Mouse (Mus musculus) heart, postnatal 0 days (tissue): Measurements from ENCODE around the gene Arhgef28. TPM values are rescaled to one million over a fixed set of nuclear protein-coding genes. Genes with fewer than 3 reads are reported as not detected.

Experiments
- ATAC-seq: fragments of 200-750 bp; cut with Nextera tagmentation; 2 replicates; pipeline ENCODE4 v1.8.0; 2017; ENCODE audit warnings: low read depth, moderate number of reproducible peaks, moderate library complexity; ENCODE audit not compliant: insufficient read depth
- DNase-seq: peaks from one replicate; pipeline ENCODE4 v3.0.0-alpha.2; 2016; ENCODE audit warnings: low spot score
- H3K27ac ChIP-seq: fragments of 300-500 bp; sonication (generic); 2 replicates; pipeline ENCODE4 v1.5.1; 2014; ENCODE audit warnings: low read depth, mild to moderate bottlenecking
- H3K27me3 ChIP-seq: fragments of 300-500 bp; sonication (generic); 2 replicates; pipeline ENCODE4 v1.6.1; 2014; ENCODE audit warnings: low read length, mixed read lengths; ENCODE audit not compliant: control insufficient read depth, insufficient read depth
- H3K36me3 ChIP-seq: fragments of 300-500 bp; sonication (generic); replicated peaks from 2 replicates; pipeline ENCODE4 v1.6.1; 2014; ENCODE audit warnings: low read length, mixed read lengths; ENCODE audit not compliant: control insufficient read depth, insufficient read depth
- H3K4me1 ChIP-seq: fragments of 300-500 bp; sonication (generic); 2 replicates; pipeline ENCODE4 v1.6.1; 2014; ENCODE audit warnings: antibody characterized with exemption; ENCODE audit not compliant: control insufficient read depth, insufficient read depth
- H3K4me2 ChIP-seq: fragments of 300-500 bp; sonication (generic); 2 replicates; pipeline ENCODE4 v1.6.1; 2014; ENCODE audit warnings: low read depth, mild to moderate bottlenecking, low read length, moderate library complexity
- H3K4me3 ChIP-seq: fragments of 300-500 bp; sonication (generic); 2 replicates; pipeline ENCODE4 v1.5.1; 2014; ENCODE audit warnings: low read depth, low read length
- H3K9ac ChIP-seq: fragments of 300-500 bp; sonication (generic); replicated peaks from 2 replicates; pipeline ENCODE4 v1.6.1; 2014; ENCODE audit warnings: low read depth, low read length, mixed read lengths
- H3K9me3 ChIP-seq: fragments of 300-500 bp; sonication (generic); replicated peaks from 2 replicates; pipeline ENCODE4 v1.6.1; 2016; ENCODE audit warnings: low read length; ENCODE audit not compliant: control insufficient read depth
- CTCF ChIP-seq: IDR thresholded peaks from 2 replicates; pipeline ENCODE4 v1.5.1; 2016; ENCODE audit warnings: antibody characterized with exemption, control low read depth, low read depth
- EP300 ChIP-seq: IDR thresholded peaks from 2 replicates; pipeline ENCODE4 v1.6.1; 2016; ENCODE audit warnings: antibody characterized with exemption, low read depth
- WGBS: fragments of 180-500 bp; shearing (Covaris S2); extraction: QIAGEN DNeasy Blood & Tissue Kit; methylation state at CpG from one replicate; pipeline ENCODE4 v1.1.7; 2014; 5-methylcytosine and 5-hydroxymethylcytosine counted together
- polyA plus RNA-seq: library from polyadenylated mRNA; unstranded; fragments of >200 nt; fragmentation: Nextera tagmentation; extraction: Ambion mirVana; gene quantifications from 2 replicates; pipeline ENCODE4 v1.2.1, GENCODE M21; 2015
- total RNA-seq: library from RNA; depleted of rRNA; stranded (reverse); fragments of >200 nt; gene quantifications from 2 replicates; pipeline ENCODE4 v1.2.3, GENCODE M21; 2014; ENCODE audit warnings: low replicate concordance

Arhgef28 gene
- total and polyA plus RNA-seq, 2 experiments from 2014 or later, result 6.9 to 10.5 TPM

- WGBS, result 20% methylated on average over 14 of the region's 14 CpGs
- TF ChIP-seq CTCF (no peak), EP300 (no peak)
- Histone ChIP-seq H3K27me3 (no peaks in the 10 kb centered on the region), H3K4me3 (no peak overlapping the region), H3K36me3 (no peaks in the 10 kb centered on the region), H3K27ac (peak overlapping the region; percentile 10; the same call in 1 of the 2 replicates), H3K4me1 (peaks cover 13% of the 10 kb centered on the region; the same call in 1 of the 2 replicates), H3K9ac (no peak overlapping the region), H3K9me3 (no peaks in the 10 kb centered on the region), H3K4me2 (peak overlapping the region; percentile 40)
- DNase-seq (peak; percentile 15), ATAC-seq (no peak)
Observed at GRCm38 (mm10) chr13:98124113-98124745, 82.0 kb downstream of the Arhgef28 start.

- no peak for TF ChIP-seq CTCF
- TF ChIP-seq EP300, result no peak
- no peaks in the 10 kb centered on the region for H3K27me3 ChIP-seq
- no peak for DNase-seq
Observed at GRCm38 (mm10) chr13:98122766-98123165, 83.5 kb downstream of the Arhgef28 start.

GRCm38 (mm10) chr13:98121993-98122392 lies 84.2 kb downstream of the Arhgef28 start:
- no peak for ATAC-seq
- Histone ChIP-seq H3K9ac (no peak overlapping the region), H3K9me3 (no peaks in the 10 kb centered on the region), H3K27me3 (no peaks in the 10 kb centered on the region), H3K4me2 (no peak overlapping the region), H3K36me3 (no peaks in the 10 kb centered on the region), H3K4me3 (no peak overlapping the region), H3K4me1 (peaks cover 20% of the 10 kb centered on the region), H3K27ac (peak overlapping the region; percentile 64; the same call in 1 of the 2 replicates)
- 52% methylated on average over 5 of the region's 5 CpGs for WGBS
- TF ChIP-seq CTCF (no peak), EP300 (no peak)
- no peak for DNase-seq

More at GRCm38 (mm10) chr13:98122766-98123165, 83.5 kb downstream of the Arhgef28 start:
- Histone ChIP-seq H3K4me2 (no peak overlapping the region), H3K4me3 (no peak overlapping the region), H3K9me3 (no peaks in the 10 kb centered on the region), H3K9ac (no peak overlapping the region), H3K4me1 (peaks cover 13% of the 10 kb centered on the region; the same call in 1 of the 2 replicates), H3K27ac (no peak overlapping the region), H3K36me3 (no peaks in the 10 kb centered on the region)
- no peak for ATAC-seq
- WGBS, result 71% methylated on average over 4 of the region's 4 CpGs

- no peak overlapping the region for H3K9ac ChIP-seq
- no peaks in the 10 kb centered on the region for H3K27me3 ChIP-seq
- H3K36me3 ChIP-seq, result no peaks in the 10 kb centered on the region
- H3K9me3 ChIP-seq, result no peaks in the 10 kb centered on the region
- 86% methylated on average over 4 of the region's 4 CpGs for WGBS
- H3K4me1 ChIP-seq, result peaks cover 21% of the 10 kb centered on the region
- ATAC-seq (no peak), DNase-seq (no peak)
- H3K4me3 ChIP-seq, result no peak overlapping the region
- no peak for TF ChIP-seq EP300
- no peak for TF ChIP-seq CTCF
- H3K4me2 ChIP-seq, result no peak overlapping the region
- peak overlapping the region; percentile 64 for H3K27ac ChIP-seq
Observed at GRCm38 (mm10) chr13:98121124-98121470, 85.1 kb downstream of the Arhgef28 start.

GRCm38 (mm10) chr13:98120356-98121123 lies 85.7 kb downstream of the Arhgef28 start:
- no peak for DNase-seq
- H3K27me3 ChIP-seq, result no peaks in the 10 kb centered on the region

More at GRCm38 (mm10) chr13:98120356-98121123, 85.7 kb downstream of the Arhgef28 start:
- TF ChIP-seq CTCF (no peak), EP300 (no peak)
- Histone ChIP-seq H3K4me1 (peaks cover 21% of the 10 kb centered on the region), H3K9ac (no peak overlapping the region), H3K4me3 (no peak overlapping the region), H3K4me2 (no peak overlapping the region), H3K27ac (peak overlapping the region; percentile 64), H3K9me3 (no peaks in the 10 kb centered on the region), H3K36me3 (no peaks in the 10 kb centered on the region)
- 67% methylated on average over 11 of the region's 11 CpGs for WGBS
- peak; percentile 25 for ATAC-seq
